Mouse (Mus musculus) ES-E14 (cell line): Measurements from ENCODE around the gene Msmb.

ENCODE experiments used
- CHD2 ChIP-seq: IDR thresholded peaks from 2 replicates; pipeline ENCODE4 v1.6.1; 2014; ENCODE audit warnings: mild to moderate bottlenecking, low read depth, low read length, inconsistent platforms
- HCFC1 ChIP-seq: IDR thresholded peaks from 2 replicates; pipeline ENCODE4 v1.6.1; 2012; ENCODE audit warnings: low read length, inconsistent platforms, borderline replicate concordance; ENCODE audit not compliant: insufficient read depth
- MAFK ChIP-seq: IDR thresholded peaks from 2 replicates; pipeline ENCODE4 v1.6.1; 2014; ENCODE audit warnings: mild to moderate bottlenecking, low read depth, low read length, inconsistent platforms; ENCODE audit not compliant: insufficient read depth
- ZC3H11A ChIP-seq: IDR thresholded peaks from 2 replicates; pipeline ENCODE4 v1.6.1; 2012; ENCODE audit warnings: low read depth, mild to moderate bottlenecking, inconsistent platforms, low read length, borderline replicate concordance
- ZNF384 ChIP-seq: IDR thresholded peaks from 2 replicates; pipeline ENCODE4 v1.6.1; 2012; ENCODE audit warnings: low read depth, low read length, inconsistent platforms

DNA sequence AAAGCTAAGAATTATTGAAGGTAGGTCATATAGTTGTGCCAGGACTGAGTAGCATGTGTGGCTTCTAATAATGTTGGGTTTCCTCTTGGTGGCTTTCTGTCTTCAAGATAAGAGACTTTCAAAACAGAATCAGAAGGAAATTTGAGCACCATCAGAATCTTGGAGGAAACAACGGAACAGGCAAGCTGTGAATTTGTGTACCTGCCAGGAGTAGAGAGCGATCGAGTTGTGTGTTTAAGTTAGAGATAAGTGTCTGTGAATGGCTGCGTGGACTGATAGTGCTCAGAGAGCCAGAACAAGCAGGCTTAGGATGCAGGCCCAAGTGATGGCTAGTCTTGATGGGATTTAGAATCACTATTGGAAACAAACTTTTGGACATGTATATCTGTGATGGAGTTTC lies 10.0 kb upstream of the Msmb start:
- TF ChIP-seq ZC3H11A (no peak), CHD2 (no peak), HCFC1 (no peak), ZNF384 (no peak), MAFK (no peak)
